Mouse (Mus musculus) liver, embryonic 13.5 days (tissue): ENCODE measurements around the gene Olfr1406. TPM values are rescaled to one million over a fixed set of nuclear protein-coding genes. Genes with fewer than 3 reads are reported as not detected.

Experiments
- polyA plus RNA-seq: library from polyadenylated mRNA; unstranded; fragments of >200 nt; fragmentation: Nextera tagmentation; extraction: Ambion mirVana; gene quantifications from 2 replicates; pipeline ENCODE4 v1.2.1, GENCODE M21; 2015

Olfr1406 gene
- polyA plus RNA-seq, 1 experiment from 2014 or later = not detected

Other genes starting within 250 kb of the Olfr1406 start
- not detected in 2 replicates for gene Olfr16, start 240.2 kb downstream of the Olfr1406 start, polyA plus RNA-seq
- not detected in 2 replicates for gene Olfr1408, start 53.3 kb downstream of the Olfr1406 start, polyA plus RNA-seq
- not detected in 2 replicates for gene Olfr218, start 7.2 kb upstream of the Olfr1406 start, polyA plus RNA-seq
- not detected in 2 replicates for gene Olfr1404, start 21.8 kb upstream of the Olfr1406 start, polyA plus RNA-seq
- gene Fcer1a, start 36.6 kb upstream of the Olfr1406 start, polyA plus RNA-seq = 0.13 TPM in 1 of 2 replicates, not detected in the other
- gene Olfr418, start 75.4 kb upstream of the Olfr1406 start, polyA plus RNA-seq = not detected in 2 replicates
- not detected in 2 replicates for gene Mptx2, start 87.1 kb upstream of the Olfr1406 start, polyA plus RNA-seq
- gene Ackr1, start 143.1 kb upstream of the Olfr1406 start, polyA plus RNA-seq = 61.5 and 68.9 TPM in 2 replicates
- 4.3 and 5.1 TPM in 2 replicates for gene Aim2, start 160.2 kb upstream of the Olfr1406 start, polyA plus RNA-seq
- gene Cadm3, start 177.1 kb upstream of the Olfr1406 start, polyA plus RNA-seq = 1.1 and 1.5 TPM in 2 replicates